Mouse (Mus musculus) liver, adult 2 months (tissue): ENCODE measurements around the gene Olfr857.

Source experiments
- CTCF ChIP-seq: fragments of 200-500 bp; IDR thresholded peaks from 2 replicates; pipeline ENCODE4 v1.5.1; 2011; ENCODE audit warnings: low read depth, low read length, control low read depth
- POLR2A ChIP-seq: fragments of 200-500 bp; IDR thresholded peaks from 2 replicates; pipeline ENCODE4 v1.6.1; 2011; ENCODE audit warnings: low read length, control low read depth; ENCODE audit not compliant: insufficient read depth; ENCODE audit errors: extremely low read depth

DNA sequence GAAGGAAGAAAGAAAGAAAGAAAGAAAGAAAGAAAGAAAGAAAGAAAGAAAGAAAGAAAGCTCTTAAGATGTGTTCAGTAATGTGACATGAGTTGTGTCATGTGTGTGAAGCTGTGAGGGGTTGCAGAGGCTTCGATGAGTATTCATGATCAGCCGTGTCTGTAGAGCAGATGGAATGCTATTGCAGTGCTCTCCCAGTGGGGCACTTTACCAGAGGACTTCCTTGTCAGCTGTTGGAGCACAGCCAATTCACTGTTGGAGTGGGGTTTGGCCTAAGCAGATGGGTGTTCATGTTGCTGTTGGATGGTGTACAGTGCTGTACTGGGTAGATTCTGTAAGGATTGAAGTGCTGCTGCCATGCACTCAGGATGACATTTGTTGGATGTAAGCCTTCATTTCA is 16.8 kb upstream of the Olfr857 start:
- TF ChIP-seq POLR2A (no peak), CTCF (no peak)
